Mouse (Mus musculus) gastrocnemius, postnatal 36 days (tissue): ENCODE data around the gene Map3k6. TPM values are rescaled to one million over a fixed set of nuclear protein-coding genes. Genes with fewer than 3 reads are reported as not detected.
A peak's percentile ranks its signal among the peaks of the same experiment; 100 is the strongest.

Experiments
- DNase-seq, 2 experiments: peaks; one replicate each; pipeline ENCODE4 v3.0.0; 2022
- intact Hi-C: fragments of 180-260 bp; cut with DNase I; formaldehyde crosslinking; loops from one replicate; pipeline ENCODE4 v1.15.1; 2025
- long read RNA-seq, 2 experiments: library from polyadenylated mRNA; stranded (forward); transcript quantifications; one replicate each; pipeline ENCODE4 v2.0.0; 2021
- total RNA-seq, 2 experiments: library from RNA; stranded (reverse); gene quantifications; 2 replicates each; pipeline ENCODE4 v1.2.3; 2021

Map3k6 gene
- 10 to 100 TPM in 1 of 2 experiments, 1 to 10 TPM in 1; 7.1 to 10.4 TPM for total RNA-seq
- long read RNA-seq, experiment 1, full-length matches to known transcripts, result 2 of 8 reads
- long read RNA-seq, experiment 1, partial matches to known transcripts, result 6 of 8 reads
- long read RNA-seq, experiment 1, other reads (novel, unspliced or antisense), result 0 of 8 reads
- long read RNA-seq, experiment 2, full-length matches to known transcripts, result 1 of 1 reads
- long read RNA-seq, experiment 2, partial matches to known transcripts, result 0 of 1 reads
- long read RNA-seq, experiment 2, other reads (novel, unspliced or antisense), result 0 of 1 reads

DNA sequence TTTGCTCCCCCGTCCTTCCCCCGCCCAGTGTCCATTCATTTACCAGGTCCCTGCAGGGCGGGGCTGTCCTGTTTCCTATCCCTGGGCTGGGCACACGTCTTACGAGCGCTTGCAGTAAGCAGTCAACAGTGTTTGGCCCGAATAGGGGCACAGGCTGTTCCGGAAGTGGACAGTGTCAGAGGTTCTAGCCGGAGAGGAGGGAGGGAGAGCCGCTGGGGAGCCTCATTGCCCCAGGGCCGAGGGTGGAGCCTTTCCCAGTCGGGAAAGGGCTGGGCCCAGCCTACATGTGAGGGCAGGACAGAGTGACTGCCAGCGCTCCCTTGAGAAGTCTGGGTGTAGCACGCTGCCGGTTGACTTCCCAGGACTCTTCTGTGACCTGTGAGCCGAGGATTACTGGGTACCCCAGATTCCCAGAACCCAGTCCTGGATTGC lies at the start of gene Map3k6:
Gene Map3k6 (plus strand): TSS at position 329 of the 432 bp plus-strand sequence.
- intact Hi-C loops, result no loop called here

GRCm38 (mm10) chr4:133194482-133194881 lies 46.1 kb upstream of the Map3k6 start:
- intact Hi-C loops, result no loop called here
- no peak for DNase-seq

More for the DNA sequence above, at the start of gene Map3k6:
- peak; percentile 72 to 92 for DNase-seq

DNA sequence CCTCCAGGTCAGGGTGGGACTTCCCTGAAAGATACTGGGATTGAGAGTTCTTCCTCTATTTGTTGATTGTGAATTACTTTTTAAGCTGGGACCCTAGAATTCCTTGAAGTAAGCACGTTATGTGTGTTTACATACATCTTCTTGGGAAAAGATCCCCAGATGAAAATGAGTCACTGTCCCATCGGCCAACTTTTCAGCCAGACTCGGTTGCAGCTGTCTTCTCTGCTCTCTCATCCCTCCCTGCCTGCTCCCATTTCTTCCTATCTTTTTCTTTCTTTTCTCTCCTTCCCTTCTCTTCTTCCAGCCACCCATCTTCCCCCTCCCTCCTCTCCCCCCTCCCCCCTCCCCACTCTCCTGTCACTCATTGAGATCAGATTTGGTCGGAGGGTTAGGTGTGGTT lies 45.6 kb upstream of the Map3k6 start:
- no peak for DNase-seq
- intact Hi-C loops, result loop anchor here (5.0 kb wide), 2 partner anchors 133 to 183 kb away; partner anchors contain the start of gene Ahdc1

DNA sequence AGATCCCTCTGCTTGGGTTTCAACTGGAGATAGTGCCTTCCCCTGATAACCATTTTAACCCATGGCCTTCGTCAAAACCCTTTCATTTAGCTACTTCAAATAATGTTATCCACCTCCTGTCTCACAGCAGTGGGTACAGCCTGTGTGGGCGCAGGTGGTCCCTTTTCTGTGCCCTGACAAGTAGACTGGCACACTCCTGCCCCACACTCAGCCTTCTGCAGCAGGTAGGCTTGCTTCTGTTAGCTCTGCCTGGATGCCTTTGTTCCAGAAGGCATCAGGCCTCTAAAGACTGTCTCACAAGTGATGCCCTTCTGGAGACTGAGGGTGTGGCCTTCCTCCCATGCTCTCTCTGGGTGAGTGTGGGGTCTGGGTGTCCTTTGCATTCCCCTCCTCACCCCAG lies 44.5 kb upstream of the Map3k6 start:
- no peak for DNase-seq
- intact Hi-C loops, result loop anchor here (5.0 kb wide), 2 partner anchors 134 to 184 kb away; partner anchors contain the start of gene Ahdc1

- no peak for DNase-seq
- intact Hi-C loops, result loop anchor here (5.0 kb wide), 2 partner anchors 135 to 185 kb away; partner anchors contain the start of gene Ahdc1
Measured at GRCm38 (mm10) chr4:133196852-133197251, 43.8 kb upstream of the Map3k6 start.

DNA sequence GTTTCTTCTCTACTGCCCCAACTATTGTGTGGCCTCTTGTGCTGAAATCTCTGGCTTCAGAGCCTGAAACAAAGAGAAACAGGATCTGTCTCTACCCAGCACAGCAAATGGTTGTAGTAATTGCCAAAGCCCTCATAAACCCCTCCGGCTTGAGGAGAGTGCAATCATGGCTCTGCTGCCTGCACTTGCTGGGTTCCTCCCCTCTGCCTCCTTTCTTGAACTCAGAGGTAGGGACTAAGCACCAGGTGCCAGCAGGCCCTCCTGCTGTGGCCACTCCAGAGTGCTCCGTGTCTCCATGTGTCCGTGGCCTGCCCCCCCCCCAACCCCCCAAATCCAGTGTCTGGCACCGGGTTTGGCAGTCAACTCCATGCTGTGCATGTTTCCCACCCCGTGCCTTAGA lies 43.3 kb upstream of the Map3k6 start:
- intact Hi-C loops, result loop anchor here (5.0 kb wide), 2 partner anchors 135 to 185 kb away; partner anchors contain the start of gene Ahdc1
- DNase-seq, result no peak

DNA sequence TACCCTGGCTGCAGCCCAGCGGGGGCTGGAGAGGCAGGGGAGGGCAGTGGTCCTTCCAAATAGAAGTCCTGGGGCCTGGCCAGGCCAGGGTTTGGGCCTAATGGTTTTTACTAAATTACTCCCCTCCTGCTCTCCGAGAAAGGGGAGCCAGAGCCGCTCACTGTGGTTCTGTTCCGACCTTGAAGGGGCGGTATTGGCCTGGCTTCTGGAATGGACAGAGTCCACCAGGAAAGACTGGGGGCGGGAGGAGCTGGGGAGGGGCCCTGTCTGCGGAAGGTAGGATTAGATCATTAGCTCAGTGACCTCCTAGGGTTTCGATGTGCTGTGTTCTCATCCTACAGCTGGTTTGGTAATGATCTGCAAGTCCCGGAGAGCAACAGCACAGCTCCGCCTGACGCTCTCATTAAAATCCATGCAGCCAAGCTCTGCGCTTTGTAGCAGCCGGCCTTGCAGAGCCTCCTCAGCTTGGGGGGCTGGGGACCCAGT lies 42.8 kb upstream of the Map3k6 start:
- intact Hi-C loops, result loop anchor here (5.0 kb wide), 2 partner anchors 136 to 186 kb away; partner anchors contain the start of gene Ahdc1
- DNase-seq, result no peak

GRCm38 (mm10) chr4:133198337-133199180 lies 42.1 kb upstream of the Map3k6 start:
- DNase-seq, result no peak
- intact Hi-C loops, result loop anchor here (5.0 kb wide), 2 partner anchors 136 to 186 kb away; partner anchors contain the start of gene Ahdc1

- intact Hi-C loops, result loop anchor here (5.0 kb wide), 2 partner anchors 137 to 187 kb away; partner anchors contain the start of gene Ahdc1
- DNase-seq, result no peak
Measured at GRCm38 (mm10) chr4:133199743-133200142, 40.9 kb upstream of the Map3k6 start.

DNA sequence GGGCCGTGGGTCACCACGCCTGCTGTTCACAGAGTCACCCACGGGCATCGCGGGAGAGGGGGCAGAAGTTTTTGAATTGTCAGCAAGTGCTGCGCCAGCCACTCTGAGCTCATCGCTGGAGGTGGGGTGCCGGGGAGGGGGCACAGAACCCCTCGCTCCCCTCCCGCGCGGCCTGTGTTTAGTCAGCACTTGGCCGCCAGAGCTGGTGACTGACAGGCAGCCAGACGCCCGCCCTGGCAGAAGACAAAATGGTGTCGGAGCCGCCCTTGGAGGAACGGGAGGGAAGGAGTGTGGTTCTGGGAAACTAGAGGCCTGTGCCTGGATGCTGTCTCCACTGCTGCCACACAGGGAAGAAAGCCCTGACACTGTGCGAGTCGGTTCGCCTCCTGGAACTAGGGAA lies 40.3 kb upstream of the Map3k6 start:
- intact Hi-C loops, result no loop called here
- peak; percentile 58 to 59 for DNase-seq

DNA sequence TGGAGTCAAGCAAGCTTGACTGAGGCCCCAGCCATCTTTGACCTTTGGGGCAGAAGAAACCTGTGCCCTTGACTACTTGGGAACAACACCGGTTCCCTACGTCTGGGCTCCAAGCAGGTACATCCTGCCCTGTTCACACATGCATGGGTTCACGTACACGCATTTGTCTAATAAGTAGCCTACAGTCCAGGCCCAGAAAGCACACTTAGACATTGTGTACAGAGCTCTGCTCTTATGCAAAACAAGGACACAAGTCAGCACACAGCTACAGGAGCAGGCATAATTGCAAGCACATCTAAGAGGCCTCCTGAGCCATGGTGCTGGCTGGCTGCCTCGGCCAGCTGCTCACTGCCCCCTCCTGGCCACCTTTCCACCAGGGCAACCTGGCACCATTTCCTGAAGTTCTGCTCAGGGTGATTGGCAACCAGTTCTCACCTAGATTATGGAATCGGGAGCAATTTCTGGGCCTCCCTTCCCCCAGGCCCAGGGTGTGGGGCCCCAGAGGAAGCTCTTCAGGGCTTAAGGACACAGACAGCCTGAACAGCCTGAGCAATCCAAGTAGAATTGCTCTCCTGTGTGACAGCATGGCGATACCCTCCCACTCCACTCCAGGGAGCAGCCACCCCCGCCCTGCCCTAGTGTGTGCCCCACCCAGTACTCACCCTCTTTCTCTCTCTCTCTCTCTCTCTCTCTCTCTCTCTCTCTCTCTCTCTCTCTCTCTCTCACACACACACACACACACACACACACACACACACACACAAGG lies 39.4 kb upstream of the Map3k6 start:
- intact Hi-C loops, result no loop called here
- DNase-seq, result peak; percentile 71 to 74

DNA sequence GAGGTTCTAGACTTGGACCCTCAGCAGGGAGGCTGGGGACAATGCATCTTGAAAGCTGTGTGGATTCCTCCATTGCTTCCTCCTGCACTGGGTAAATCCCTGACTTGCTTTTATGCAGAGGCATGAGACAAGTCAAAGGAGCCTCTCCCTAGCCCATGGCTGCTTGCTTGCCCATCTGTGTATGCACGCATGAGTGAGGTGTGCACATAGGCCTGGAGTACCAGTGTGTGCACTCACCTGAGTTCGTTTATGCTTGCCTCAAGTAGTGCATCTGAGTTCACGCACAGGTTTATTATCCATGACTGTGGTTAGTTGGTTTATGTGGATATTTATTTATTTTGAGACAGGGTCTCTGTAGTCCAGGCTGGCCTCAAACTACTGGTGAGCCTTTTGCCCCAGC lies 38.4 kb upstream of the Map3k6 start:
- DNase-seq, result no peak
- intact Hi-C loops, result no loop called here

GRCm38 (mm10) chr4:133203591-133203990 lies 37.0 kb upstream of the Map3k6 start:
- intact Hi-C loops, result no loop called here
- no peak for DNase-seq

- intact Hi-C loops, result no loop called here
Measured at GRCm38 (mm10) chr4:133204379-133204778, 36.2 kb upstream of the Map3k6 start.

DNA sequence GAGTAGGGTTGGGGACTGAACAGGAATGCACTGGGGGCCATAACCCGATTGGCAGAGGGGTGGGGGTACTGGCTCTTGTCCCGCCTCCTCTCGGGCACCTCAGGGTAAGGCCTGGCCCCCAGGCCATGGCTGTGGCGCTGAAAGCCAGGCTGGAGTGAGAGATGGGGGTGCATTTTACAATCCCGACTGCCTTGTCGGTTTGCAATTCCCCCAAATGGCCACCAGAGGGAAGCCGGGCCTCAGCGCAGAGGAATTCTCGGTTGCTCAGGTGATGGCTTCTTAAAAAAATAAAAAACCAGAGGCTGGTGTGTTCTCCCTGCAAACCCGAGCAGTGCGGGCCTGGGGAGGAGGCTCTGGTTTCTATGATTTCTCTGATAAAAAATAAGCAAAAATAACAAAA lies 31.3 kb upstream of the Map3k6 start:
- DNase-seq, result no peak
- intact Hi-C loops, result no loop called here

More at GRCm38 (mm10) chr4:133204379-133204778, 36.2 kb upstream of the Map3k6 start:
- DNase-seq, result no peak

DNA sequence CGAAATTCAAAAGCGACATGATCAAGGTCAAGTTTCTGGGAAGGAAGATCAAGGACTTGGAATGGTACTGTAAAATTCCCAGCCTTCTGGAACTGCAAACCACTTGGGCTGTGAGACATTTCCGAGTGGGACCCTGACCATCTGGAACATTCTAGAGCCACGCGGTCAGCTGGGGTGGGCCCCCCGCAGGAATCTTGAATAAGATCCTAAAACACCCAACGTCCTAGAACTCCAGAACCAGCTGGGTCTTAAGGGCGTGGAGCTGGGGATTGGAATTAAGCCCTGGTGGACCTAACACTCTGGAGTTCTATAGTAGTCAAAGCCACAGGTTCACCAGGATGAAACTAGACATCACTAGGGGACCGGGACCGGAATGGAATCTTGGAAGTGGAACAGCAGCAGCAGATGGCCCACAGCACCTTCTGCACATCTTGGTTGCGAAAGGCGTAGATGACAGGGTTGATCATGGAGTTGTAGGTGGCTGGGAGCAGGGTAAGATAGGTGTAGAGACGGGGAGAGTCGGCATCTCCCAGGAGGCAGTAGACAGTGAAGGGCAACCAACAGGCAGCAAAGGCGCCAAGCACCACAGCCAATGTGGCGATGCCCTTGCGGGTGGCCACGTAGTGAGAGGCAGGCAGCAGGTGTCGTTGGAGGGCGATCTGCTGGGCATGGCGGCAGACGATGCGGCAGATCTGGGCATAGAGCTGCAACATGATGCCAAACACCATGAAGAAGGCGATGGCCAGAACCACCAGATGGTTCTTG lies 30.4 kb upstream of the Map3k6 start:
- intact Hi-C loops, result loop anchor here (5.0 to 10.0 kb wide), 2 partner anchors 203 to 265 kb away; no protein-coding TSS in a partner anchor

GRCm38 (mm10) chr4:133210788-133211390 lies 29.7 kb upstream of the Map3k6 start:
- DNase-seq, result no peak
- intact Hi-C loops, result loop anchor here (5.0 to 10.0 kb wide), 2 partner anchors 204 to 266 kb away; no protein-coding TSS in a partner anchor

More for the DNA sequence above, 30.4 kb upstream of the Map3k6 start:
- no peak for DNase-seq

- intact Hi-C loops, result loop anchor here (5.0 to 10.0 kb wide), 2 partner anchors 205 to 267 kb away; no protein-coding TSS in a partner anchor
- DNase-seq, result no peak
Measured at GRCm38 (mm10) chr4:133211751-133212561, 28.7 kb upstream of the Map3k6 start, which contains the start of the genes Cd164l2 and Gpr3. Gene Cd164l2, plus strand, starts transcription at chr4:133212131. Gene Gpr3, minus strand, starts transcription at chr4:133212536.
